Mouse (Mus musculus): ENCODE measurements around the gene Sema6d. TPM values are rescaled to one million over a fixed set of nuclear protein-coding genes. Genes with fewer than 3 reads are reported as not detected.
A peak's percentile ranks its signal among the peaks of the same experiment; 100 is the strongest.

Gene Sema6d
- polyA plus RNA-seq, 1 experiment = 5.6 TPM

GRCm38 (mm10) chr2:124661316-124661715, 571.5 kb downstream of the Sema6d start:
- no peak for DNase-seq
- Histone ChIP-seq H3K27me3 (replicated peaks; ENCODE audit: control insufficient read depth, insufficient read depth, low read length) (no peaks in the 10 kb centered on the region), H3K27ac (ENCODE audit: insufficient read depth, low read depth, low read length) (no peak overlapping the region), H3K4me1 (ENCODE audit: control insufficient read depth, insufficient read depth, low read length) (no peaks in the 10 kb centered on the region), H3K36me3 (ENCODE audit: control insufficient read depth, insufficient read depth, low read length) (no peaks in the 10 kb centered on the region), H3K4me3 (ENCODE audit: insufficient read depth, low read depth, low read length) (no peak overlapping the region)
- TF ChIP-seq CTCF (conservative IDR thresholded peaks at IDR 0.05; ENCODE audit: insufficient read depth, insufficient read length, low read depth, low read length) = no peak
- no peak for TF ChIP-seq POLR2A (IDR thresholded peaks at IDR 0.05; ENCODE audit: low read depth, low read length)
- WGBS = 97% methylated on average over 9 of the region's 9 CpGs

GRCm38 (mm10) chr2:124662257-124662656, 572.5 kb downstream of the Sema6d start:
- no peaks in the 10 kb centered on the region for H3K36me3 ChIP-seq (ENCODE audit: control insufficient read depth, insufficient read depth, low read length)
- DNase-seq = no peak

GRCm38 (mm10) chr2:124664191-124664590, 574.4 kb downstream of the Sema6d start:
- Histone ChIP-seq H3K27me3 (replicated peaks; ENCODE audit: control insufficient read depth, insufficient read depth, low read length) (no peaks in the 10 kb centered on the region), H3K36me3 (ENCODE audit: control insufficient read depth, insufficient read depth, low read length) (no peaks in the 10 kb centered on the region), H3K27ac (ENCODE audit: insufficient read depth, low read depth, low read length) (no peak overlapping the region), H3K4me3 (ENCODE audit: insufficient read depth, low read depth, low read length) (no peak overlapping the region), H3K4me1 (ENCODE audit: control insufficient read depth, insufficient read depth, low read length) (no peaks in the 10 kb centered on the region)
- DNase-seq = no peak
- WGBS = 93% methylated on average over 16 of the region's 16 CpGs
- TF ChIP-seq CTCF (conservative IDR thresholded peaks at IDR 0.05; ENCODE audit: insufficient read depth, insufficient read length, low read depth, low read length) (no peak), POLR2A (IDR thresholded peaks at IDR 0.05; ENCODE audit: low read depth, low read length) (no peak)

More at GRCm38 (mm10) chr2:124662257-124662656, 572.5 kb downstream of the Sema6d start:
- TF ChIP-seq POLR2A (IDR thresholded peaks at IDR 0.05; ENCODE audit: low read depth, low read length) = no peak
- TF ChIP-seq CTCF (conservative IDR thresholded peaks at IDR 0.05; ENCODE audit: insufficient read depth, insufficient read length, low read depth, low read length) = no peak
- H3K4me3 ChIP-seq (ENCODE audit: insufficient read depth, low read depth, low read length) = no peak overlapping the region
- WGBS = 53% methylated on average over 5 of the region's 5 CpGs
- H3K27ac ChIP-seq (ENCODE audit: insufficient read depth, low read depth, low read length) = no peak overlapping the region
- H3K27me3 ChIP-seq (replicated peaks; ENCODE audit: control insufficient read depth, insufficient read depth, low read length) = no peaks in the 10 kb centered on the region
- H3K4me1 ChIP-seq (ENCODE audit: control insufficient read depth, insufficient read depth, low read length) = no peaks in the 10 kb centered on the region

- DNase-seq = no peak
- no peak overlapping the region for H3K4me3 ChIP-seq (ENCODE audit: insufficient read depth, low read depth, low read length)
- WGBS = 95% methylated on average over 1 of the region's 1 CpGs
- H3K27me3 ChIP-seq (replicated peaks; ENCODE audit: control insufficient read depth, insufficient read depth, low read length) = no peaks in the 10 kb centered on the region
- no peak overlapping the region for H3K27ac ChIP-seq (ENCODE audit: insufficient read depth, low read depth, low read length)
- TF ChIP-seq CTCF (conservative IDR thresholded peaks at IDR 0.05; ENCODE audit: insufficient read depth, insufficient read length, low read depth, low read length) (no peak), POLR2A (IDR thresholded peaks at IDR 0.05; ENCODE audit: low read depth, low read length) (no peak)
- no peaks in the 10 kb centered on the region for H3K36me3 ChIP-seq (ENCODE audit: control insufficient read depth, insufficient read depth, low read length)
- H3K4me1 ChIP-seq (ENCODE audit: control insufficient read depth, insufficient read depth, low read length) = no peaks in the 10 kb centered on the region
Observed at GRCm38 (mm10) chr2:124668431-124668830, 578.7 kb downstream of the Sema6d start.

GRCm38 (mm10) chr2:124673117-124673516, 583.3 kb downstream of the Sema6d start:
- TF ChIP-seq POLR2A (IDR thresholded peaks at IDR 0.05; ENCODE audit: low read depth, low read length) (no peak), CTCF (conservative IDR thresholded peaks at IDR 0.05; ENCODE audit: insufficient read depth, insufficient read length, low read depth, low read length) (no peak)
- no peak for DNase-seq
- Histone ChIP-seq H3K36me3 (ENCODE audit: control insufficient read depth, insufficient read depth, low read length) (no peaks in the 10 kb centered on the region), H3K4me1 (ENCODE audit: control insufficient read depth, insufficient read depth, low read length) (no peaks in the 10 kb centered on the region), H3K27ac (ENCODE audit: insufficient read depth, low read depth, low read length) (no peak overlapping the region), H3K27me3 (replicated peaks; ENCODE audit: control insufficient read depth, insufficient read depth, low read length) (no peaks in the 10 kb centered on the region), H3K4me3 (ENCODE audit: insufficient read depth, low read depth, low read length) (no peak overlapping the region)

GRCm38 (mm10) chr2:124684481-124684901, 594.7 kb downstream of the Sema6d start:
- H3K27me3 ChIP-seq (replicated peaks; ENCODE audit: control insufficient read depth, insufficient read depth, low read length) = no peaks in the 10 kb centered on the region
- no peak overlapping the region for H3K27ac ChIP-seq (ENCODE audit: insufficient read depth, low read depth, low read length)
- WGBS = 54% methylated on average over 5 of the region's 5 CpGs
- no peaks in the 10 kb centered on the region for H3K36me3 ChIP-seq (ENCODE audit: control insufficient read depth, insufficient read depth, low read length)
- H3K4me3 ChIP-seq (ENCODE audit: insufficient read depth, low read depth, low read length) = no peak overlapping the region
- H3K4me1 ChIP-seq (ENCODE audit: control insufficient read depth, insufficient read depth, low read length) = 0 out of 2 replicates have a peak, but pooled peaks cover 2% of the 10 kb centered on the region
- DNase-seq = peak; percentile 27
- no peak for TF ChIP-seq CTCF (conservative IDR thresholded peaks at IDR 0.05; ENCODE audit: insufficient read depth, insufficient read length, low read depth, low read length)
- TF ChIP-seq POLR2A (IDR thresholded peaks at IDR 0.05; ENCODE audit: low read depth, low read length) = no peak

GRCm38 (mm10) chr2:124690372-124690771, 600.6 kb downstream of the Sema6d start:
- no peaks in the 10 kb centered on the region for H3K36me3 ChIP-seq (ENCODE audit: control insufficient read depth, insufficient read depth, low read length)
- TF ChIP-seq CTCF (conservative IDR thresholded peaks at IDR 0.05; ENCODE audit: insufficient read depth, insufficient read length, low read depth, low read length) = no peak
- H3K4me1 ChIP-seq (ENCODE audit: control insufficient read depth, insufficient read depth, low read length) = no peaks in the 10 kb centered on the region
- WGBS = 78% methylated on average over 1 of the region's 1 CpGs
- no peaks in the 10 kb centered on the region for H3K27me3 ChIP-seq (replicated peaks; ENCODE audit: control insufficient read depth, insufficient read depth, low read length)
- no peak overlapping the region for H3K4me3 ChIP-seq (ENCODE audit: insufficient read depth, low read depth, low read length)
- peak; percentile 33 for DNase-seq
- no peak overlapping the region for H3K27ac ChIP-seq (ENCODE audit: insufficient read depth, low read depth, low read length)

GRCm38 (mm10) chr2:124702621-124703020, 612.9 kb downstream of the Sema6d start:
- DNase-seq = peak; percentile 17
- no peak overlapping the region for H3K4me3 ChIP-seq (ENCODE audit: insufficient read depth, low read depth, low read length)
- H3K4me1 ChIP-seq (ENCODE audit: control insufficient read depth, insufficient read depth, low read length) = no peaks in the 10 kb centered on the region
- H3K27ac ChIP-seq (ENCODE audit: insufficient read depth, low read depth, low read length) = no peak overlapping the region
- no peaks in the 10 kb centered on the region for H3K36me3 ChIP-seq (ENCODE audit: control insufficient read depth, insufficient read depth, low read length)
- no peak for TF ChIP-seq POLR2A (IDR thresholded peaks at IDR 0.05; ENCODE audit: low read depth, low read length)
- TF ChIP-seq CTCF (conservative IDR thresholded peaks at IDR 0.05; ENCODE audit: insufficient read depth, insufficient read length, low read depth, low read length) = no peak
- 75% methylated on average over 10 of the region's 10 CpGs for WGBS
- H3K27me3 ChIP-seq (replicated peaks; ENCODE audit: control insufficient read depth, insufficient read depth, low read length) = no peaks in the 10 kb centered on the region
